Mouse (Mus musculus) inflammation-experienced regulatory T-cells (primary cell): ENCODE measurements around the gene Icmt. TPM values are rescaled to one million over a fixed set of nuclear protein-coding genes. Genes with fewer than 3 reads are reported as not detected.

Source experiments
- polyA plus RNA-seq, 2 experiments: library from polyadenylated mRNA; unstranded; fragments of 100-300 nt; shearing (Covaris generic); gene quantifications; one replicate each; pipeline ENCODE4 v1.2.1; 2017

Icmt gene
- polyA plus RNA-seq = 10 to 100 TPM; 22.3 to 26.2 TPM

GRCm38 (mm10) chr4:152296874-152297861 is at the start of gene Icmt:
Gene Icmt, plus strand, starts transcription at chr4:152297227.

DNA sequence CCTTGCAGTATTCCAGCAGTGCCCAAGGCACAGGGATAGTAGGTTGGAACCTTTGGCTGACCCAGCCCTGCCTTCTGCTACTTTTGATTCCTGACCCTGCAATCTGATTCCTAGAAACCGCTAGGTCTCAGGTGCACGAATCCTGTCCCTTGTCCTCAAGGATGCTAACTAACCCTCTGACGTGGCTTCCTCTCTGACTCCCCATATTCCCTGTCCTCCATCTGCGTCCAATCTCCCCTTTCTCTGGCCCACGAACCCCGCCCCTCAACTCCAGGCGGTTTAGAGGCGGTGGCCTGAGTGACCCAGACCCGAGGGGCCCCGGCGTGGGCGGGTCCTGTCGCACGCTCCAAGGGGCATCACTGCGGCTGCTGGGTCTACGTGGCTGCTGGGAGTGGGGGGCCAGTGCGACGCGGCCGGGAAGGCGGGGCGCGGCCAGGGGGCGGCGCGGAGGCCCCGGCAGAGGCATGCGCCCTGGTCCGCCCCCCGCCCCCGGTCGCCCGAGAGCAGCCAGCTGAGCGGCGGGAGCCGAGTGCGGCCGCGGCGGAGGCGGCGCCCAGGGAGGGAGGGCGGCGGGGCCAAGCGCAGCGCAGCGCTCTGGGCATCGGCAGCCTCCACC is 23.3 kb upstream of the Icmt start, which contains the start of gene Gpr153:
TSS of gene Gpr153 (plus strand) at position 612 of the 616 bp plus-strand sequence.

DNA sequence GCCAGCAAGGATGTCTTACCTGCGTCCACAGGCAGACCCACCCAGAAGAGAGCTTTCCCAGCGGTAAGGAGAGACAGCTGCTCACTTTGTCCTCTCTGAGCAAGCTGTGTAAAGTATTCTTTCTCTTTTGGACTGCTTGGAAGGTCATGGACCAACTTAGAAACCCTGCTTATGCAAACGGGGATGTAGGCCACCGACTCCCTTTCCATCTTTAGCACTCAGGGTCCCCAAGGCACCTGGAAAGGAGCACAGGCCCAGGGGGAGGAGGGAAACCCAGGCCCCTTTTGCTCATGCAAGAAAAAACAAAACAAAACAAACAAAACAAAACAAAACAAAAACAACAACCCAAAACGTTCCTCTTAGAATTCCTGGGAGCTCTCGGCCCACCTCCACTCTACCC is 5.5 kb upstream of the Icmt start, which contains the start of gene Hes3:
TSS of gene Hes3 (minus strand) at position 101 of the 400 bp plus-strand sequence.

DNA sequence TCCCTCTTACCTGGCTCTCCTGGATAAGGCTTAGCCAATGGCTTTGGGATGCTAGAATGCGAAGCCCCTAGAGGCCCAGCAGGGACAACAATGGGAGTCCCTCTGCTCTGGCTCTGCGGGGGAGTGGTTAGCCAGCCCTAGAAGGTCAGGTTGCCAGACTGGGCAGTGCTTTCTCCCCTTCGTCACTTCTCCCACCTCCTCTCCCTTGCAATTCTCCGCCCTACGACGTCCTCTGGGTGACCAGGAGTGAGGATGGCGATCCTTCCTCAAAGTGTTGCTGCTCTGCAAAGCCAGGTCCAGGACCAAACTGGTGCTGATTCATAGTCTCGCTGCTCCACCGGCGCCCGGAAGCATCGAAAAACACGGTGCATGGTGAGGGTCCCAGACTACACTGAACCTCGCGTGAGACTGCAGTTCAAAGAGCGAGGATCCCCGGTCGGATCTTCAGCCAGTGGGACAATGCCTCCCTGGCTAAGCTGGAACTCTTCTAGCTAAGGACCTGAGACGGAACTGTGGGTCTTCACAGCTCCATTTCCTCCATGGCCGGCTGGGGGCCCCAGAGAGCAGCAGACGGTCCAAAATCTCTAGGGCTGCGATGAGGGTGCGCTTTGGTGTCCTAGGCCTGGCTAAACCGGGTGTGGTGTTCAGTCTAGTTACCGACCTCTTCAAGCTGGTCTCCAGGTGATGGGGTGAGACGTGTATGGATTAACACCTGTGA is 21.6 kb downstream of the Icmt start, which contains the start of gene Rnf207:
TSS of gene Rnf207 (minus strand) at position 477 of the 718 bp plus-strand sequence.

DNA sequence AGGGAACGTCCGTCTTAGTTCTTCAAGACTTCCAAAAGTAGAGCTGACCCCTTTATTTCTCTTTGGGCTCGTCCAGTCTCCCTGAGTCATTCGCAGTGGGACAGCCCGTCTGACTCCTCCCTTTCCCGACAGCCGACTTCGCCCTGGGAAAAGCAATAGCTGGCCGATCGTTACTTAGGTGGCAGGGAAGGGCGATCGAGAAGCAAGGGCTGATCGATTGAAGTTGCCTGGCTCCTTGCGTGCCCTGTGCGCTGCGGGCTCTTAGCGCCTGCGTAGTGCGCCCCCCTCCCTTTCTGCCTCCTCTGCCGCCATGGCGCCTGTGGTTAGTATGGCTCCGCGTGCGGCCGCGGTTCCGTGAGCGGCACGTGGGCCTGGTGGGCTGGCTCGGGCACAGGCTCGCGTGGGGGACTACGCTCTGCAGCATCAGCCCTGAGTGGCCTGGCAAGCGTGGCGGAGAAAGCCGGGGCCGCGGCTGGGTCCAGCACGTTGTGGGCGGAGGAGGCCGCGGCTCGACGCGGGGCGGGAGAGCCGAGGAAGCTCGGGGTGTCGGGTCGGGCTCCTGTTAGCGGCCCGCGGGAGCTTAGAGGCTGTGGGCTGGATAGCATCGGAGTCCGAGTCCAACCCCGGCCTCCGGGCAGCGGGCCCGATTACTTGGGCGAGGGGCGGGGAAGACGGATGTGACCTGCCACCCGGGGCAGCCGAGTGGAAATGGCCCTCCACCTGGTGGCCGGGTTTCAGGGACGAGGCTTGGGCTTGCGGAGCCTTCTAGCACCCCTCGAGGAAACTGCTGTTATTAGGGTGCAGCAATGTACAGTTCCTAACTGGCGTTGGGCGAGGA is 28.8 kb downstream of the Icmt start, which contains the start of gene Rpl22:
TSS of gene Rpl22 (plus strand) at position 169 of the 838 bp plus-strand sequence.

DNA sequence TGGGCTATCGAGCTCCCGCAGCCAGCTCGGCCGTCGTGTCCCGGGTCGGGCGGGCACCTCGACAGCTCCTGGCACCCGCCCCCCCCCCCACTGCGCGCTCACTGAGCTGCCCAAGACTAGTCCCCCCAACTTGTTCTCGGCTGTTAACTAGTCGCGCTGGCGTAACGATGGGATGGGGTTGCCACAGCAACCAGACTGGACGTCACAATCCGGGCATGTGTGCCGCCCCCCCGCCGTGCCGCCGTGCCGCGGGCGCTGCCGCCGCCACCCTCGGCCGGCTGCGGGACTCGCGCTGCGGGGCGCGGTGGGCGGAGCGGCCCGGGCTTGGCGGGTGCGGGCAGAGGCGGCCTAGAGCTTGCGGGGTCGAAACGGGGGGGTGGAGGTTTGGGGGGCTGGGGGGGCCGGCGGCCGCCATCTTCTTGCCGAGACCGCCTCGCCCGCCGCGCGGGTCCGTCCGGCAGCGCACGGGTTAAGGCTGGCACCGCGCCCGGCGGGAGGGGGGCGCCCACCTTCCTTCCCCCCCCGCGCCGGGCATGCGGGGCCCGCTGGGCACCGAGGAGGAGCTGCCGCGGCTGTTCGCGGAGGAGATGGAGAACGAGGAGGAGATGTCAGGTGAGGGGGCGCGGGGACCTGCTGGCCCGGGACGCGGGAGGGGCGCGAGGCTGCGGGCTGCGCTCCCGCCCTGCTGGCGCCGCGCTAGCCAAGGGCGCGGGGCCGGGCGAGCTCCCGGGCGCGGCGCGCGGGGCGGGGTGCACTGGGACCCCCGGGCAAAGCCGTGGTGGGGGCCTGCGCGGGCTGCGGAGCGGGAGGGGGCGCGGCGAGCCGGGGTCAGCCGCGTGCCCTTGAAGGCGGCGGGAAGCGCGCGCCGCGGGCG is 41.6 kb downstream of the Icmt start, which contains the start of gene Chd5:
TSS of gene Chd5 (plus strand) at position 233 of the 874 bp plus-strand sequence.

Other genes with a start within 250 kb of the Icmt start
- gene Plekhg5, start 224.7 kb upstream of the Icmt start, polyA plus RNA-seq = 1 to 10 TPM; 6.4 to 8.3 TPM
- gene Tnfrsf25, start 181.3 kb upstream of the Icmt start, polyA plus RNA-seq = 100 to 1,000 TPM; 148 to 160 TPM
- gene Espn, start 144.9 kb upstream of the Icmt start, polyA plus RNA-seq = 10 to 100 TPM; 30.5 to 31.0 TPM
- gene Hes2, start 138.4 kb upstream of the Icmt start, polyA plus RNA-seq = not detected
- gene Acot7, start 119.1 kb upstream of the Icmt start, polyA plus RNA-seq = 100 to 1,000 TPM in 1 of 2 experiments, 10 to 100 TPM in 1; 71.4 to 130 TPM
- gene Gpr153, start 23.0 kb upstream of the Icmt start, polyA plus RNA-seq = 1 to 10 TPM in 1 of 2 experiments, under 1 TPM in 1; 0.48 to 1.6 TPM
- 1 to 10 TPM in 1 of 2 experiments, under 1 TPM in 1; 0.25 to 2.8 TPM for gene Hes3, start 5.6 kb upstream of the Icmt start, polyA plus RNA-seq
- 1 to 10 TPM in 1 of 2 experiments, under 1 TPM in 1; 0.54 to 5.7 TPM for gene Rnf207, start 21.8 kb downstream of the Icmt start, polyA plus RNA-seq
- gene Rpl22, start 28.5 kb downstream of the Icmt start, polyA plus RNA-seq = 100 to 1,000 TPM; 369 to 432 TPM
- gene Chd5, start 41.4 kb downstream of the Icmt start, polyA plus RNA-seq = under 1 TPM; 0.05 to 0.18 TPM
- 1 to 10 TPM; 1.2 to 1.3 TPM for gene Nphp4, start 179.5 kb downstream of the Icmt start, polyA plus RNA-seq
- gene Kcnab2, start 180.6 kb downstream of the Icmt start, polyA plus RNA-seq = 100 to 1,000 TPM in 1 of 2 experiments, 10 to 100 TPM in 1; 96.1 to 134 TPM